Comparison of ENCODE assay signal across 8 mouse cellular contexts in genomic region chr11:121369622-121370021, GRCm38 (mm10). TPM values are rescaled to one million over a fixed set of nuclear protein-coding genes. Genes with fewer than 3 reads are reported as not detected.
DNase-seq lines count a peak whose midpoint lies in the region; ATAC-seq and TF ChIP-seq lines count a peak whose summit lies in the region.

No protein-coding gene starts in this region.

- in situ Hi-C loops in Patski (cut with MboI; ENCODE audit: low pct_unique_long_range_greater_than_20kb) = no loop called here

- DNase-seq in cerebellum, postnatal 25 days = peak; percentile 19 to 57
- peak; percentile 28 to 57 for DNase-seq in left cerebral cortex, adult 18-20 months (ENCODE audit: low spot score in 2 of 2)
- DNase-seq in left cerebral cortex, adult 8-10 months (ENCODE audit: low spot score in 2 of 2) = no peak
- no peak for DNase-seq in Patski (ENCODE audit: low read depth, low spot score)
- peak; percentile 43 for DNase-seq in lung, postnatal 36 days
- DNase-seq in yolk sac, embryonic 10.5 days (ENCODE audit: low spot score) = no peak

- TF ChIP-seq CTCF in Patski (IDR thresholded peaks at IDR 0.05) = peak; percentile 87

- ATAC-seq in cerebellum, adult (ENCODE audit: insufficient number of reproducible peaks, low FRiP score, low TSS enrichment) = no peak
- no peak for ATAC-seq in Patski
- ATAC-seq in erythroblast, adult 5-6 weeks (replicated peaks; ENCODE audit: low FRiP score, poor library complexity, severe bottlenecking) = peak; percentile 80

- POLR2A ChIA-PET in Patski (lab: Charles Lee) = no interaction called here

- H3K27me3 ChIP-seq in Patski = no peaks in the 10 kb centered on the region

- CTCF ChIA-PET in Patski (lab: Charles Lee) = interaction anchor here (0.9 to 2.7 kb wide), 3 partner anchors 15 to 46 kb away, joined by 3 to 7 read pairs (median 4); no protein-coding TSS in a partner anchor

RNA-seq across cellular contexts. Expression of gene Wdr45b, which starts 15.4 kb away (rescaled TPM):
- 10 to 100 TPM; 68.5 to 75.4 TPM for total RNA-seq in left cerebral cortex, adult 18-20 months (2021)
- total RNA-seq in left cerebral cortex, adult 8-10 months (2022) = 10 to 100 TPM; 65.2 to 76.1 (median 67.4) TPM
- polyA plus RNA-seq in Patski (2021) = 74.1 TPM
- 10.6 and 14.4 TPM in 2 replicates for total RNA-seq in erythroblast, adult 5-6 weeks (2015; ENCODE audit: low replicate concordance)
- 19.2 and 22.6 TPM in 2 replicates for total RNA-seq in erythroblast, adult 5-6 weeks (2017; ENCODE audit: low replicate concordance)

RNA-seq across cellular contexts. Expression of gene Rab40b, which starts 18.4 kb away (rescaled TPM):
- 10 to 100 TPM; 42.4 to 51.4 TPM for total RNA-seq in left cerebral cortex, adult 18-20 months (2021)
- 10 to 100 TPM; 48.4 to 55.6 (median 50.4) TPM for total RNA-seq in left cerebral cortex, adult 8-10 months (2022)
- 0.55 TPM for polyA plus RNA-seq in Patski (2021)
- not detected in 2 replicates for total RNA-seq in erythroblast, adult 5-6 weeks (2015; ENCODE audit: low replicate concordance)
- not detected in 2 replicates for total RNA-seq in erythroblast, adult 5-6 weeks (2017; ENCODE audit: low replicate concordance)

RNA-seq across cellular contexts. Expression of gene Fn3krp, which starts 51.6 kb away (rescaled TPM):
- total RNA-seq in left cerebral cortex, adult 18-20 months (2021) = 10 to 100 TPM; 49.2 to 53.6 TPM
- 10 to 100 TPM; 47.7 to 52.2 (median 50.9) TPM for total RNA-seq in left cerebral cortex, adult 8-10 months (2022)
- polyA plus RNA-seq in Patski (2021) = 13.3 TPM
- total RNA-seq in erythroblast, adult 5-6 weeks (2015; ENCODE audit: low replicate concordance) = 76.1 and 78.2 TPM in 2 replicates
- total RNA-seq in erythroblast, adult 5-6 weeks (2017; ENCODE audit: low replicate concordance) = 150 and 165 TPM in 2 replicates

Comparison
In these comparisons a context has a peak if more than half of its experiments do, and no peak if none do; other contexts are left out.
1. DNase-seq: peak in cerebellum, postnatal 25 days (2 of 2), left cerebral cortex, adult 18-20 months (2 of 2) and lung, postnatal 36 days (single experiment); none in left cerebral cortex, adult 8-10 months (0 of 2), Patski (single experiment) and yolk sac, embryonic 10.5 days (single experiment).
2. RNA of gene Rab40b, which starts 18.4 kb away (total RNA-seq): 48.4 to 55.6 TPM in left cerebral cortex, adult 8-10 months and 42.4 to 51.4 TPM in left cerebral cortex, adult 18-20 months; not detected in erythroblast, adult 5-6 weeks; every median in the first group is over 10 times any median in the second.